Mouse (Mus musculus) E14TG2a.4 (cell line): ENCODE measurements around the gene Map7d2.
"Not testable (repeated sequence)": the region's sequence is repeated elsewhere in the genome, so short reads cannot be mapped to it uniquely, and the experiment has no call there.

Source experiments
- CTCF ChIP-seq: conservative IDR thresholded peaks from 2 replicates; pipeline ENCODE4 v1.5.1; 2014; ENCODE audit warnings: low read length
- NANOG ChIP-seq: IDR thresholded peaks from 2 replicates; pipeline ENCODE4 v1.6.1; 2014; ENCODE audit warnings: borderline replicate concordance, low read length, mixed read lengths
- POU5F1 ChIP-seq: IDR thresholded peaks from 2 replicates; pipeline ENCODE4 v1.6.1; 2014; ENCODE audit warnings: low read length, borderline replicate concordance

GRCm38 (mm10) chrX:159430507-159430906 lies 16.1 kb downstream of the Map7d2 start:
- not testable (repeated sequence) for TF ChIP-seq CTCF, NANOG, POU5F1
